Mouse (Mus musculus): ENCODE measurements at regions not wholly inside any gene's neighbourhood (a gene's known extent, or its start where the extent isn't known, plus 50 kb on each side); places are given as distances from the start of the nearest gene placed in this dataset.

- Histone ChIP-seq H3K36me3 (ENCODE audit: control insufficient read depth, insufficient read depth, low read length) (no peaks in the 10 kb centered on the region), H3K27me3 (ENCODE audit: control insufficient read depth, insufficient read depth, low read length) (no peaks in the 10 kb centered on the region), H3K79me2 (ENCODE audit: control insufficient read depth, insufficient read depth, low read length) (no peaks in the 10 kb centered on the region), H3K4me3 (ENCODE audit: insufficient read depth, low read depth, low read length) (no peak overlapping the region), H3K4me1 (ENCODE audit: control insufficient read depth, insufficient read depth, low read length) (no peaks in the 10 kb centered on the region), H3K9ac (ENCODE audit: low read depth, low read length) (no peak overlapping the region), H3K27ac (replicated peaks; ENCODE audit: insufficient read depth, low read depth, low read length) (no peak overlapping the region)
- WGBS = 80% methylated on average over 2 of the region's 2 CpGs
- DNase-seq (ENCODE audit: extremely low read depth, low read depth, low spot score) = no peak
- TF ChIP-seq CTCF (IDR thresholded peaks at IDR 0.05; ENCODE audit: low read depth, low read length) (no peak), POLR2A (IDR thresholded peaks at IDR 0.05; ENCODE audit: extremely low read depth, insufficient read depth, low read length) (no peak)
These were observed 58.6 kb upstream of the Tsc22d1 start for GRCm38 (mm10) chr14:76356161-76356560.

- Histone ChIP-seq H3K4me1 (ENCODE audit: control insufficient read depth, insufficient read depth, low read length) (no peaks in the 10 kb centered on the region), H3K9ac (ENCODE audit: low read depth, low read length) (no peak overlapping the region), H3K27ac (replicated peaks; ENCODE audit: insufficient read depth, low read depth, low read length) (no peak overlapping the region), H3K27me3 (ENCODE audit: control insufficient read depth, insufficient read depth, low read length) (no peaks in the 10 kb centered on the region), H3K36me3 (ENCODE audit: control insufficient read depth, insufficient read depth, low read length) (no peaks in the 10 kb centered on the region), H3K4me3 (ENCODE audit: insufficient read depth, low read depth, low read length) (no peak overlapping the region), H3K79me2 (ENCODE audit: control insufficient read depth, insufficient read depth, low read length) (no peaks in the 10 kb centered on the region)
- WGBS = 81% methylated on average over 11 of the region's 11 CpGs
- TF ChIP-seq POLR2A (IDR thresholded peaks at IDR 0.05; ENCODE audit: extremely low read depth, insufficient read depth, low read length) (no peak), CTCF (IDR thresholded peaks at IDR 0.05; ENCODE audit: low read depth, low read length) (no peak)
- DNase-seq (ENCODE audit: extremely low read depth, low read depth, low spot score) = no peak
These were observed 54.8 kb upstream of the Tsc22d1 start for GRCm38 (mm10) chr14:76359837-76360410.

GRCm38 (mm10) chr14:76364034-76364433, 50.7 kb upstream of the Tsc22d1 start:
- no peak for TF ChIP-seq POLR2A (IDR thresholded peaks at IDR 0.05; ENCODE audit: extremely low read depth, insufficient read depth, low read length)
- no peak for TF ChIP-seq CTCF (IDR thresholded peaks at IDR 0.05; ENCODE audit: low read depth, low read length)
- no peaks in the 10 kb centered on the region for H3K79me2 ChIP-seq (ENCODE audit: control insufficient read depth, insufficient read depth, low read length)
- no peak overlapping the region for H3K27ac ChIP-seq (replicated peaks; ENCODE audit: insufficient read depth, low read depth, low read length)
- no peaks in the 10 kb centered on the region for H3K4me1 ChIP-seq (ENCODE audit: control insufficient read depth, insufficient read depth, low read length)
- WGBS = 86% methylated on average over 4 of the region's 4 CpGs
- no peak overlapping the region for H3K4me3 ChIP-seq (ENCODE audit: insufficient read depth, low read depth, low read length)
- H3K9ac ChIP-seq (ENCODE audit: low read depth, low read length) = no peak overlapping the region
- H3K36me3 ChIP-seq (ENCODE audit: control insufficient read depth, insufficient read depth, low read length) = no peaks in the 10 kb centered on the region
- no peaks in the 10 kb centered on the region for H3K27me3 ChIP-seq (ENCODE audit: control insufficient read depth, insufficient read depth, low read length)
- no peak for DNase-seq (ENCODE audit: extremely low read depth, low read depth, low spot score)

Data from liver, adult 2 months (tissue).